Mouse (Mus musculus) Muller cell, postnatal 12 days (primary cell): ENCODE results near the gene Dag1.
A peak's percentile ranks its signal among the peaks of the same experiment; 100 is the strongest.
"Not testable (repeated sequence)": the region's sequence is repeated elsewhere in the genome, so short reads cannot be mapped to it uniquely, and the experiment has no call there.

Experiments
- DNase-seq: peaks from one replicate; pipeline ENCODE4 v3.0.0-alpha.2; 2015; ENCODE audit errors: inconsistent ontology term

Gene Dag1

GRCm38 (mm10) chr9:108273485-108273884, 9.7 kb upstream of the Dag1 start:
- no peak for DNase-seq

- DNase-seq = no peak
Observed at GRCm38 (mm10) chr9:108272691-108273090, 8.9 kb upstream of the Dag1 start.

GRCm38 (mm10) chr9:108271941-108272340, 8.2 kb upstream of the Dag1 start:
- no peak for DNase-seq

GRCm38 (mm10) chr9:108268701-108269100, 4.9 kb upstream of the Dag1 start:
- DNase-seq = not testable (repeated sequence)

GRCm38 (mm10) chr9:108267691-108268090, 3.9 kb upstream of the Dag1 start:
- peak; percentile 82 for DNase-seq

GRCm38 (mm10) chr9:108266261-108266935, 2.6 kb upstream of the Dag1 start:
- DNase-seq = no peak

- peak; percentile 35 for DNase-seq
Observed at GRCm38 (mm10) chr9:108264191-108264921, 598 bp upstream of the Dag1 start.

GRCm38 (mm10) chr9:108263131-108263681, 552 bp downstream of the Dag1 start:
- no peak for DNase-seq

- DNase-seq = no peak
Observed at GRCm38 (mm10) chr9:108262494-108263049, 1.2 kb downstream of the Dag1 start.

- DNase-seq = no peak
Observed at GRCm38 (mm10) chr9:108261865-108262264, 1.9 kb downstream of the Dag1 start.

- no peak for DNase-seq
Observed at GRCm38 (mm10) chr9:108260526-108260925, 3.2 kb downstream of the Dag1 start.

GRCm38 (mm10) chr9:108252766-108253165, 11.0 kb downstream of the Dag1 start:
- DNase-seq = no peak

- DNase-seq = no peak
Observed at GRCm38 (mm10) chr9:108251877-108252276, 11.9 kb downstream of the Dag1 start.

- peak; percentile 70 for DNase-seq
Observed at GRCm38 (mm10) chr9:108248957-108249356, 14.8 kb downstream of the Dag1 start.

- DNase-seq = no peak
Observed at GRCm38 (mm10) chr9:108244984-108245383, 18.8 kb downstream of the Dag1 start.

- no peak for DNase-seq
Observed at GRCm38 (mm10) chr9:108244540-108244939, 19.2 kb downstream of the Dag1 start.

- peak; percentile 87 for DNase-seq
Observed at GRCm38 (mm10) chr9:108239951-108240350, 23.8 kb downstream of the Dag1 start.

- DNase-seq = peak; percentile 46
Observed at GRCm38 (mm10) chr9:108238831-108239230, 24.9 kb downstream of the Dag1 start.

- no peak for DNase-seq
Observed at GRCm38 (mm10) chr9:108238402-108238801, 25.4 kb downstream of the Dag1 start.

- DNase-seq = no peak
Observed at GRCm38 (mm10) chr9:108234682-108235081, 29.1 kb downstream of the Dag1 start.

GRCm38 (mm10) chr9:108232908-108233307, 30.9 kb downstream of the Dag1 start:
- DNase-seq = no peak

GRCm38 (mm10) chr9:108227911-108228649, 35.7 kb downstream of the Dag1 start:
- DNase-seq = peak; percentile 66
